Mouse (Mus musculus): Measurements from ENCODE around the gene Fto. TPM values are rescaled to one million over a fixed set of nuclear protein-coding genes. Genes with fewer than 3 reads are reported as not detected.
A peak's percentile ranks its signal among the peaks of the same experiment; 100 is the strongest.

Fto gene
- polyA plus RNA-seq, 1 experiment: 11.9 TPM

- WGBS: 73% methylated on average over 4 of the region's 4 CpGs
- DNase-seq (ENCODE audit: low read depth in 1 of 2, low spot score in 2 of 2): no peak
- H3K27me3 ChIP-seq (ENCODE audit: control insufficient read depth, insufficient read depth, low read length): no peaks in the 10 kb centered on the region
- no peak for TF ChIP-seq POLR2A (IDR thresholded peaks at IDR 0.05; ENCODE audit: low read depth, low read length)
- TF ChIP-seq CTCF (IDR thresholded peaks at IDR 0.05; ENCODE audit: extremely low read depth, insufficient read depth, insufficient read length, insufficient replicate concordance): no peak
- H3K4me3 ChIP-seq (ENCODE audit: extremely low read depth, insufficient read depth, insufficient read length): no peak overlapping the region
- H3K4me1 ChIP-seq (ENCODE audit: control insufficient read depth, insufficient read depth, insufficient read length): no peaks in the 10 kb centered on the region
- peaks cover 2% of the 10 kb centered on the region for H3K36me3 ChIP-seq (ENCODE audit: control insufficient read depth, insufficient read depth, low read length)
- H3K27ac ChIP-seq (ENCODE audit: insufficient read depth, low read length): no peak overlapping the region
Observed at GRCm38 (mm10) chr8:91524865-91525250, 211.5 kb downstream of the Fto start.

- Histone ChIP-seq H3K36me3 (ENCODE audit: control insufficient read depth, insufficient read depth, low read length) (peaks cover 2% of the 10 kb centered on the region), H3K4me1 (ENCODE audit: control insufficient read depth, insufficient read depth, insufficient read length) (no peaks in the 10 kb centered on the region), H3K27me3 (ENCODE audit: control insufficient read depth, insufficient read depth, low read length) (no peaks in the 10 kb centered on the region), H3K27ac (ENCODE audit: insufficient read depth, low read length) (no peak overlapping the region), H3K4me3 (ENCODE audit: extremely low read depth, insufficient read depth, insufficient read length) (no peak overlapping the region)
- WGBS: 78% methylated on average over 10 of the region's 10 CpGs
- no peak for DNase-seq (ENCODE audit: low read depth in 1 of 2, low spot score in 2 of 2)
- TF ChIP-seq POLR2A (IDR thresholded peaks at IDR 0.05; ENCODE audit: low read depth, low read length) (no peak), CTCF (IDR thresholded peaks at IDR 0.05; ENCODE audit: extremely low read depth, insufficient read depth, insufficient read length, insufficient replicate concordance) (no peak)
Observed at GRCm38 (mm10) chr8:91525342-91525817, 212.1 kb downstream of the Fto start.

- TF ChIP-seq POLR2A (IDR thresholded peaks at IDR 0.05; ENCODE audit: low read depth, low read length) (no peak), CTCF (IDR thresholded peaks at IDR 0.05; ENCODE audit: extremely low read depth, insufficient read depth, insufficient read length, insufficient replicate concordance) (no peak)
- Histone ChIP-seq H3K36me3 (ENCODE audit: control insufficient read depth, insufficient read depth, low read length) (no peaks in the 10 kb centered on the region), H3K27ac (ENCODE audit: insufficient read depth, low read length) (no peak overlapping the region), H3K4me1 (ENCODE audit: control insufficient read depth, insufficient read depth, insufficient read length) (no peaks in the 10 kb centered on the region), H3K4me3 (ENCODE audit: extremely low read depth, insufficient read depth, insufficient read length) (no peak overlapping the region), H3K27me3 (ENCODE audit: control insufficient read depth, insufficient read depth, low read length) (no peaks in the 10 kb centered on the region)
- WGBS: 91% methylated on average over 2 of the region's 2 CpGs
- DNase-seq (ENCODE audit: low read depth in 1 of 2, low spot score in 2 of 2): no peak
Observed at GRCm38 (mm10) chr8:91528967-91529366, 215.6 kb downstream of the Fto start.

- no peaks in the 10 kb centered on the region for H3K27me3 ChIP-seq (ENCODE audit: control insufficient read depth, insufficient read depth, low read length)
- no peak for DNase-seq (ENCODE audit: low read depth in 1 of 2, low spot score in 2 of 2)
- H3K36me3 ChIP-seq (ENCODE audit: control insufficient read depth, insufficient read depth, low read length): no peaks in the 10 kb centered on the region
- TF ChIP-seq CTCF (IDR thresholded peaks at IDR 0.05; ENCODE audit: extremely low read depth, insufficient read depth, insufficient read length, insufficient replicate concordance): no peak
- no peak for TF ChIP-seq POLR2A (IDR thresholded peaks at IDR 0.05; ENCODE audit: low read depth, low read length)
- H3K27ac ChIP-seq (ENCODE audit: insufficient read depth, low read length): no peak overlapping the region
- 88% methylated on average over 5 of the region's 5 CpGs for WGBS
- no peak overlapping the region for H3K4me3 ChIP-seq (ENCODE audit: extremely low read depth, insufficient read depth, insufficient read length)
- H3K4me1 ChIP-seq (ENCODE audit: control insufficient read depth, insufficient read depth, insufficient read length): no peaks in the 10 kb centered on the region
Observed at GRCm38 (mm10) chr8:91529699-91530098, 216.4 kb downstream of the Fto start.

- no peaks in the 10 kb centered on the region for H3K36me3 ChIP-seq (ENCODE audit: control insufficient read depth, insufficient read depth, low read length)
- H3K27me3 ChIP-seq (ENCODE audit: control insufficient read depth, insufficient read depth, low read length): no peaks in the 10 kb centered on the region
- no peak overlapping the region for H3K27ac ChIP-seq (ENCODE audit: insufficient read depth, low read length)
- TF ChIP-seq POLR2A (IDR thresholded peaks at IDR 0.05; ENCODE audit: low read depth, low read length): no peak
- TF ChIP-seq CTCF (IDR thresholded peaks at IDR 0.05; ENCODE audit: extremely low read depth, insufficient read depth, insufficient read length, insufficient replicate concordance): no peak
- H3K4me1 ChIP-seq (ENCODE audit: control insufficient read depth, insufficient read depth, insufficient read length): no peaks in the 10 kb centered on the region
- no peak overlapping the region for H3K4me3 ChIP-seq (ENCODE audit: extremely low read depth, insufficient read depth, insufficient read length)
- DNase-seq (ENCODE audit: low read depth in 1 of 2, low spot score in 2 of 2): no peak
- WGBS: 87% methylated on average over 8 of the region's 8 CpGs
Observed at GRCm38 (mm10) chr8:91530656-91531055, 217.3 kb downstream of the Fto start.

- H3K36me3 ChIP-seq (ENCODE audit: control insufficient read depth, insufficient read depth, low read length): no peaks in the 10 kb centered on the region
- no peaks in the 10 kb centered on the region for H3K4me1 ChIP-seq (ENCODE audit: control insufficient read depth, insufficient read depth, insufficient read length)
- peak in 1 of 2 experiments; percentile 36 for DNase-seq (ENCODE audit: low read depth in 1 of 2, low spot score in 2 of 2)
- no peaks in the 10 kb centered on the region for H3K27me3 ChIP-seq (ENCODE audit: control insufficient read depth, insufficient read depth, low read length)
- WGBS: 55% methylated on average over 8 of the region's 8 CpGs
- H3K27ac ChIP-seq (ENCODE audit: insufficient read depth, low read length): no peak overlapping the region
- TF ChIP-seq CTCF (IDR thresholded peaks at IDR 0.05; ENCODE audit: extremely low read depth, insufficient read depth, insufficient read length, insufficient replicate concordance) (peak; percentile 54; the same call in 1 of the 2 replicates), POLR2A (IDR thresholded peaks at IDR 0.05; ENCODE audit: low read depth, low read length) (no peak)
- H3K4me3 ChIP-seq (ENCODE audit: extremely low read depth, insufficient read depth, insufficient read length): no peak overlapping the region
Observed at GRCm38 (mm10) chr8:91531971-91532370, 218.6 kb downstream of the Fto start.

- TF ChIP-seq POLR2A (IDR thresholded peaks at IDR 0.05; ENCODE audit: low read depth, low read length) (no peak), CTCF (IDR thresholded peaks at IDR 0.05; ENCODE audit: extremely low read depth, insufficient read depth, insufficient read length, insufficient replicate concordance) (no peak)
- Histone ChIP-seq H3K27ac (ENCODE audit: insufficient read depth, low read length) (no peak overlapping the region), H3K4me1 (ENCODE audit: control insufficient read depth, insufficient read depth, insufficient read length) (no peaks in the 10 kb centered on the region), H3K36me3 (ENCODE audit: control insufficient read depth, insufficient read depth, low read length) (no peaks in the 10 kb centered on the region), H3K27me3 (ENCODE audit: control insufficient read depth, insufficient read depth, low read length) (no peaks in the 10 kb centered on the region), H3K4me3 (ENCODE audit: extremely low read depth, insufficient read depth, insufficient read length) (no peak overlapping the region)
- WGBS: 95% methylated on average over 18 of the region's 18 CpGs
- no peak for DNase-seq (ENCODE audit: low read depth in 1 of 2, low spot score in 2 of 2)
Observed at GRCm38 (mm10) chr8:91532671-91533436, 219.5 kb downstream of the Fto start.
